Mouse (Mus musculus): ENCODE results near the gene Gramd1c. TPM values are rescaled to one million over a fixed set of nuclear protein-coding genes. Genes with fewer than 3 reads are reported as not detected.

Gene Gramd1c
- under 1 TPM; 0.18 to 0.42 TPM for total RNA-seq (2021)
- long read RNA-seq, experiment 1 = 0 reads
- long read RNA-seq, experiment 2, partial matches to known transcripts = 0 of 1 reads
- long read RNA-seq, experiment 2, other reads (novel, unspliced or antisense) = 1 of 1 reads

GRCm38 (mm10) chr16:44063025-44063894 is at the start of gene Gramd1c:
Gene Gramd1c, minus strand, starts transcription at chr16:44063345.
- H3K4me3 ChIP-seq = peak within 1 kb of the TSS; percentile 88
- intact Hi-C loops (cut with DNase I) = loop anchor here (5.0 kb wide), 1 partner anchor 176 kb away; the partner anchor contains the start of gene Ccdc191
- peak; percentile 79 for DNase-seq
- H3K27ac ChIP-seq = peak within 1 kb of the TSS; percentile 78
- TF ChIP-seq CTCF (IDR thresholded peaks at IDR 0.05) = peak; percentile 77

GRCm38 (mm10) chr16:44109002-44109401 is 45.9 kb upstream of the Gramd1c start:
- no peak for TF ChIP-seq CTCF (IDR thresholded peaks at IDR 0.05)
- Histone ChIP-seq H3K27ac (peak overlapping the region; percentile 31; the same call in 1 of the 2 replicates), H3K4me3 (no peak overlapping the region)
- no peak for DNase-seq
- intact Hi-C loops (cut with DNase I) = no loop called here

- DNase-seq = no peak
- Histone ChIP-seq H3K27ac (no peak overlapping the region), H3K4me3 (no peak overlapping the region)
- intact Hi-C loops (cut with DNase I) = no loop called here
- TF ChIP-seq CTCF (IDR thresholded peaks at IDR 0.05) = no peak
These were observed 42.1 kb upstream of the Gramd1c start for GRCm38 (mm10) chr16:44105211-44105610.

DNA sequence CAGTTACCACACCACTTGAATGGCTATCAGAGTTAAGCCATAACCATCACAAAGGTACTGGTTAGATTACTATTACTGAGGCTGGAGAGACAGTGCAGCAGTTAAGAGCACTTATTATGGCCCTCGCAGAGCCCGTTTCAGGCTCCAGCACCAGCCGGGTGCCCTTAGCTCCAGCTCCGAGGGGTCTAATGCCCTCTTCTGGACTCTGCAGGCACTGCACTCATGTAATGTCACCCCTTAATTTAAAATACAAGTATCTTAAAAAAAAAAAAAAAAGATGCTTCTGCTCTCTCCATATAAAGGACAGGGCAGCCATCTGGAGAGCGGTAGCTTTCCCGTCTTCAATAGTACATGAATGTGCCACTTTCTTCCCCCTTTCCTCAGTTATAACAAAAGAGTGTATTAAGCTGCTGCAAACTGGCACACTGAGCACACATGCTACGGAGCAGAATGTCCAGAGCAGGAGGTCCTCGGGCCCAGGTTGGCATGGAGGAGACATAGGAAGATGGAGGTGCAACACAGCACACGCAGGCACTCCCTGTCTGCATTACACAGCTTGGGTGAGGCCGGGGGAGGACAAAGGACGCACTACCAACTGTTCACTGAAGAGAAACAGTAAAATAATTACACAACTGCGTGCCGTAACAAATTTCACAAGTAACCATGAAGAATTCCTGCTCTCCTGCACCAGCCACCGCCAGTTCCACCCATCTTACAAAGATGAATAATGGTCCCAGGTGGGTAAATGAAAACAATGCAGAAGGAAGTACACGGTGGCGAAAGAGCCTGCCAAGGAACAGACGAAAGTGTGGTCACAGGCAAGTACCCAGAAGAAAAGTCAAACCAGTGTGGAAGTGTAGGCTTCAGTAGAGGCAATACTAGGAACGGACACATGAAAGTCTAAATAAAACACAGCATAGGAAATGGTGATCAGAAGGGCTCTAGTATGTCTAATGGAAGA is 40.9 kb upstream of the Gramd1c start:
- no peak overlapping the region for H3K27ac ChIP-seq
- no peak for DNase-seq
- no peak overlapping the region for H3K4me3 ChIP-seq
- intact Hi-C loops (cut with DNase I) = no loop called here
- peak; percentile 29; the same call in 1 of the 2 replicates for TF ChIP-seq CTCF (IDR thresholded peaks at IDR 0.05)

DNA sequence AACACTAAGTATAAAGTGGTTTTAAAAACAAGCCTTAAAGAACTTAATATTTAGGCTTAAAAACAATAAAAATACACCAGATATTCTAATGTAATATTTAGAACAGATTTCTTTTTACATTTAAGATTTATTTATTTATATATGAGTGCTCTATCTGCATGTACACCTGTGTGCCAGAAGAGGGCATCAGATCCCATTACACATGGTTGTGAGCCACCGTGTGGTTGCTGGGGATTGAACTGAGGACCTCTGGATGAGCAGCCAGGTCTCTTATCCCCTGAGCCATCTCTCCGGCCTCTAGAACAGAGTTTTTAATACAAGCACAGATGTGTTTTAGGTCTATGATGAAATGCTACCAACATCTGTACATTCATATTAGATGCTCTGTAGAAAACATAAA is 39.8 kb upstream of the Gramd1c start:
- DNase-seq = no peak
- peak; percentile 32; the same call in 1 of the 2 replicates for TF ChIP-seq CTCF (IDR thresholded peaks at IDR 0.05)
- Histone ChIP-seq H3K27ac (no peak overlapping the region), H3K4me3 (no peak overlapping the region)
- intact Hi-C loops (cut with DNase I) = no loop called here

GRCm38 (mm10) chr16:44101181-44101710 is 38.1 kb upstream of the Gramd1c start:
- TF ChIP-seq CTCF (IDR thresholded peaks at IDR 0.05) = no peak
- no peak for DNase-seq
- H3K27ac ChIP-seq = no peak overlapping the region
- no peak overlapping the region for H3K4me3 ChIP-seq
- intact Hi-C loops (cut with DNase I) = no loop called here

DNA sequence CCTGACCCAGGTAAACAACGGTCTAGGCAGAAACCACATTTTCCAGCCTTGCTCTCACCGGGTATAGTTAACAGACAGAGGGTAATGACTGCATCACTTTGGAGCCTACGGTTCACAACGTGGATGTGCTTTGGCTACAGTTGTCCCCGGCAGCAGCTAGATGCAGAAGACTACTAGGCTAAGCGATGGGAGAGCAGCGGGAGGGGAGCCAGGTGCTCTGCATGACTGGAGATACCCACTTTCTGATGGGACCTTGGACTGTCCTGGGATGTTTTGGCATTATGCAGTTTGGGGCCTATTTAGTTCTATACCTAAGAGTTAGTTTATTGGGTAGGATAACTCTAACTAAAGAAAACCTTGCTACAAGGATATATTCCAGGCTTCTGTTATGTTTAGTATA is 36.2 kb upstream of the Gramd1c start:
- no peak for TF ChIP-seq CTCF (IDR thresholded peaks at IDR 0.05)
- intact Hi-C loops (cut with DNase I) = no loop called here
- Histone ChIP-seq H3K4me3 (no peak overlapping the region), H3K27ac (no peak overlapping the region)
- no peak for DNase-seq

GRCm38 (mm10) chr16:44087650-44088049 is 24.5 kb upstream of the Gramd1c start:
- intact Hi-C loops (cut with DNase I) = no loop called here
- DNase-seq = no peak
- Histone ChIP-seq H3K27ac (no peak overlapping the region), H3K4me3 (no peak overlapping the region)
- no peak for TF ChIP-seq CTCF (IDR thresholded peaks at IDR 0.05)

GRCm38 (mm10) chr16:44061341-44061740 is 1.8 kb downstream of the Gramd1c start:
- TF ChIP-seq CTCF (IDR thresholded peaks at IDR 0.05) = no peak
- intact Hi-C loops (cut with DNase I) = loop anchor here (5.0 kb wide), 1 partner anchor 174 kb away; the partner anchor contains the start of gene Ccdc191
- no peak overlapping the region for H3K27ac ChIP-seq

DNA sequence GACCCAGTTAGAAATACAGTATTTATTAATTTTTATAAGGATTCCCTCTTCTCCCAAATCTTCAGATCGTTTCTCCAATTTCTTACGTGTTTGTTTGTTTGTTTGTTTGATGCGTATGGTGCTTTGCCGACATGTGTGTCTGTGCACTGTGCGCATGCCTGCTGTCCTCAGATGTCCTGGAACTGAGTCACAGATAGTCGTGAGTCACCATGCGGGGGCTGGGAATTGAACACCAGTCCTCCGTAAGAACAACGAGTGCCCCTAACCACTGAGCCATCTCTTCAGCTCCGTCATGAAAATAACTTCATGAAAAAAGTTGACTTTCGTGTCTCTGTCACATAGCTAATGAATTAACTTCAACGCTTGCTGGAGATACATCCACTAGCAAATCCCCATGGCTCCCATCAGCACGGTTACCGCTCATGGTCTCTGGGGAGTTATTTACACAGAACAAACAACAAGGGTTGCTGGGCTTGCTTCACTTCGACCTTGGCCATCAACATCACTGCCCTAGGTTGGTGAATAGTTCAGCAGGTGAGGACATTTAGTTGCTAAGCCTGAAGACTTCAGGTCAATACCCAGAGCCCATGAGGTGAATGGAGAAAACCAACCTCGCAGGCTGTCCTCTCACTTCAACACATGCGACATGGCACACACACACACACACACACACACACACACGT is 2.4 kb downstream of the Gramd1c start:
- no peak for DNase-seq
- Histone ChIP-seq H3K27ac (no peak overlapping the region), H3K4me3 (no peak overlapping the region)
- intact Hi-C loops (cut with DNase I) = loop anchor here (5.0 kb wide), 1 partner anchor 173 kb away; the partner anchor contains the start of gene Ccdc191
- no peak for TF ChIP-seq CTCF (IDR thresholded peaks at IDR 0.05)

More at GRCm38 (mm10) chr16:44061341-44061740, 1.8 kb downstream of the Gramd1c start:
- no peak overlapping the region for H3K4me3 ChIP-seq
- DNase-seq = no peak

DNA sequence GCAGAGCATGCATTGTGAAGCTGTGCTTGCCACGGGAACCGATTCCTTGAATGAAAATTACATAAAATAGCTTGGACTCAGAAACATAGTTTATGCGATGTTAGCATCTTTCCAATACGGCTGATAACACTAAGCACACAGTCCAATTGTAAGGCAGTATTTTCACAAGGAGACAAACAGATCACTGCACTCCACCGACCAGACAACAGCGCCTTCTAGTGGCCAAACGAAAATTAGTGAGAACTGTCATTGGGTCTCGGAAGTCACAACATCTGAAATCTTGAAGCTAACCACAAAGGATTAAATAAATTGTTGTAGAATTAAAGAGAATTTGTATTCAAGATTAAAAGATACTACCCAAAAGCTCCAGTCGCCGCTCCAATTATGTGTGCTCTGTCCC is 4.4 kb downstream of the Gramd1c start:
- Histone ChIP-seq H3K4me3 (peak overlapping the region; percentile 40), H3K27ac (no peak overlapping the region)
- peak; percentile 93 for TF ChIP-seq CTCF (IDR thresholded peaks at IDR 0.05)
- DNase-seq = peak; percentile 58
- intact Hi-C loops (cut with DNase I) = no loop called here
